Mouse (Mus musculus): ENCODE results near the gene Pou2af1.

- no peak for TF ChIP-seq POLR2A (IDR thresholded peaks at IDR 0.05; ENCODE audit: borderline replicate concordance, control insufficient read depth, low read depth, low read length)
- TF ChIP-seq CTCF (IDR thresholded peaks at IDR 0.05; ENCODE audit: control insufficient read depth, insufficient read depth, low read length), result no peak
Observed at GRCm38 (mm10) chr9:51182716-51183710, 30.5 kb upstream of the Pou2af1 start.

Measured in bone marrow, adult 2 months (tissue).